Mouse (Mus musculus) adrenal gland, postnatal 10 days (tissue): Measurements from ENCODE around the gene Fgd2. TPM values are rescaled to one million over a fixed set of nuclear protein-coding genes. Genes with fewer than 3 reads are reported as not detected.
"Not testable (repeated sequence)": the region's sequence is repeated elsewhere in the genome, so short reads cannot be mapped to it uniquely, and the experiment has no call there.

Experiments
- DNase-seq: peaks from one replicate; pipeline ENCODE4 v3.0.0; 2021; ENCODE audit warnings: mixed read lengths
- total RNA-seq, 2 experiments: library from RNA; stranded (reverse); gene quantifications; 2 replicates each; pipeline ENCODE4 v1.2.3; 2021

Gene Fgd2
- total RNA-seq, 2 experiments from 2014 or later: 4.6 to 7.4 TPM

GRCm38 (mm10) chr17:29361982-29362691, 1.4 kb downstream of the Fgd2 start:
- no peak for DNase-seq

- no peak for DNase-seq
Measured at GRCm38 (mm10) chr17:29363109-29363508, 2.4 kb downstream of the Fgd2 start.

- peak; percentile 46 for DNase-seq
Measured at GRCm38 (mm10) chr17:29365105-29365621, 4.4 kb downstream of the Fgd2 start.

- DNase-seq: no peak
Measured at GRCm38 (mm10) chr17:29368726-29369125, 8.0 kb downstream of the Fgd2 start.

- peak; percentile 96 for DNase-seq
Measured at GRCm38 (mm10) chr17:29370984-29371723, 10.4 kb downstream of the Fgd2 start.

- no peak for DNase-seq
Measured at GRCm38 (mm10) chr17:29375871-29376270, 15.2 kb downstream of the Fgd2 start.

GRCm38 (mm10) chr17:29378056-29378455, 17.3 kb downstream of the Fgd2 start:
- no peak for DNase-seq

GRCm38 (mm10) chr17:29380241-29380640, 19.5 kb downstream of the Fgd2 start:
- no peak for DNase-seq

- DNase-seq: peak; percentile 86
Measured at GRCm38 (mm10) chr17:29381472-29381871, 20.8 kb downstream of the Fgd2 start.

- peak; percentile 31 for DNase-seq
Measured at GRCm38 (mm10) chr17:29382417-29382816, 21.7 kb downstream of the Fgd2 start.

GRCm38 (mm10) chr17:29383923-29384322, 23.2 kb downstream of the Fgd2 start:
- peak; percentile 80 for DNase-seq

GRCm38 (mm10) chr17:29384850-29385438, 24.2 kb downstream of the Fgd2 start:
- peak; percentile 95 for DNase-seq

- no peak for DNase-seq
Measured at GRCm38 (mm10) chr17:29385746-29386145, 25.0 kb downstream of the Fgd2 start.

GRCm38 (mm10) chr17:29388978-29389377, 28.3 kb downstream of the Fgd2 start:
- peak; percentile 82 for DNase-seq

- DNase-seq: no peak
Measured at GRCm38 (mm10) chr17:29391280-29391679, 30.6 kb downstream of the Fgd2 start.

- DNase-seq: no peak
Measured at GRCm38 (mm10) chr17:29393335-29394089, 32.8 kb downstream of the Fgd2 start.

- peak; percentile 60 for DNase-seq
Measured at GRCm38 (mm10) chr17:29394106-29394760, 33.5 kb downstream of the Fgd2 start.

GRCm38 (mm10) chr17:29394761-29395160, 34.0 kb downstream of the Fgd2 start:
- DNase-seq: not testable (repeated sequence)

GRCm38 (mm10) chr17:29395381-29395780, 34.7 kb downstream of the Fgd2 start:
- no peak for DNase-seq

- peak; percentile 49 for DNase-seq
Measured at GRCm38 (mm10) chr17:29396056-29396799, 35.5 kb downstream of the Fgd2 start.

- DNase-seq: peak; percentile 89
Measured at GRCm38 (mm10) chr17:29396821-29397242, 36.1 kb downstream of the Fgd2 start.
